Mouse (Mus musculus) layer of hippocampus, postnatal 25 days (tissue): Measurements from ENCODE around the gene 2010300C02Rik. TPM values are rescaled to one million over a fixed set of nuclear protein-coding genes. Genes with fewer than 3 reads are reported as not detected.
"Not testable (repeated sequence)": the region's sequence is repeated elsewhere in the genome, so short reads cannot be mapped to it uniquely, and the experiment has no call there.

Experiments
- DNase-seq, 2 experiments: peaks; one replicate each; pipeline ENCODE4 v3.0.0; 2022; ENCODE audit warnings: mixed read lengths in 2 of 2, low spot score in 1 of 2; ENCODE audit errors: extremely low spot score in 1 of 2
- total RNA-seq, 2 experiments: library from RNA; stranded (reverse); gene quantifications; 2 replicates each; pipeline ENCODE4 v1.2.3; 2021

2010300C02Rik gene
- total RNA-seq, 2 experiments from 2014 or later, result 377 to 428 TPM

DNA sequence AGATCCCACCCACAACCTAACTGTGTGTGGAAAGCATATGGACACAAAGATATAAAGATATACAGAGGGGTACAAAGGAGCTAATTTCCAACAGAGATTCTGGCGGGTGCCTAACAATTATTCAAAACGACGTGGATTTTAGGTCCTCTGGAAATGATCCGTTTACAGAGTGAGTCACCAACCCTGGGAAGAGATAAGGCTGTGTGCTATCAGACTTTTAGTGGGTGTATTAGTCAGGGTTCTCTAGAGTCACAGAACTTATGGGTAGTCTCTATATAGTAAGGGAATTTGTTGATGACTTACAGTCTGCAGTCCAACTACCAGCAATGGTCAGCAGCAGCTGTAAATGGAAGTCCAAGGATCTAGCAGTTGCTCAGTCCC is 7.5 kb downstream of the 2010300C02Rik start:
- not testable (repeated sequence) for DNase-seq

DNA sequence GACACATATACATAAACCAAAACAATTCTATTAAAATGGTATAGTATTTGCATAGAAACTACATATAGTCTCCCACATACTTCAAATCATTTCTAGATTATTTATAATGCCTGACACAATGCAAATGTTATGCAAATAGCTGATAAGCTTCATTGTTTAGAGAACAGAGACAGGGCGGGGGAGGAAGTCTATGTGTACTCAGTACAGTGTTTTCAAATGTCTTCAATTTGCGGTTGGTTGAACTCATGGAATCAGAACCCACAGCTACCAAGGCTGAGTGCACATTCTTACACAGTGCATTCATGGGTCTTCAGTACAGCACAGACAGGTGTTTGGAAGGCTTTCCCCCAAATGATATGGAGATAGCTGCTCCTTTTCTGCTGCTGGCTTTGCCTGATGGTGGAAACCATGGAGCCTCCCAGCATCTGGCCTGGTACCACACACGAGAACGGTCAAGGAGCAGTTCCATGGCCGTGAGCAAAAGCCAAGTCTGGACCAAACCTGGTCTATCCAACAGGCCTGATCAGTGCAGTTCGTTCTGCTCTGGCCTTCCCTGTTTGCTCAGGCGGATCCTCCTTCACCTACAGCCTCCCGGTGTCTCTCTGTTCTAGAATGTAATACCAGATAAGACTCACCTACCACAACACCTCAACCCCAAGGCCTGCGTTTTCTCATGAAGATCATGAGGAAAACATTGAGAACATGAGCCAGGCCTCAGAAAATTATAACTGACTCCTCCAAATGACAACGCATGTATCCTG is 8.1 kb downstream of the 2010300C02Rik start:
- DNase-seq, result no peak

DNA sequence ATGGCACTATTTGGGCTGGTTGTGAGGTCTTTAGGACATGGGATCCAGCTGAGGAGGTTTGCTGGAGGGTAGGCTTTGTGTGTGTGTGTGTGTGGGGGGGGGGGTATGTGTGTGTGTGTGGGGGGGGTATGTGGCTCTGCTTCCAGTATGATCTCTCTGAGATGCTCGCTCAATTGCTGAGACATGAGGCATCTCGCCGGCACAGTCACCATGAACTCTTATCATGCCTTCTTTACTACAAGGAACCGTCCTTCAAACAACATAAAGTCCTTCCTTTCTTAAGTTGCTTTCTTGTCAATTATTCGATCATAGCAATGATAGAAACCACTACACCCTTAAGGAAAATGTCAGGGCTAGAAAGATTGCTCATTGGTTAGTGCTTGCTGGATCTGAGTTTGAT is 8.8 kb downstream of the 2010300C02Rik start:
- DNase-seq, result no peak

DNA sequence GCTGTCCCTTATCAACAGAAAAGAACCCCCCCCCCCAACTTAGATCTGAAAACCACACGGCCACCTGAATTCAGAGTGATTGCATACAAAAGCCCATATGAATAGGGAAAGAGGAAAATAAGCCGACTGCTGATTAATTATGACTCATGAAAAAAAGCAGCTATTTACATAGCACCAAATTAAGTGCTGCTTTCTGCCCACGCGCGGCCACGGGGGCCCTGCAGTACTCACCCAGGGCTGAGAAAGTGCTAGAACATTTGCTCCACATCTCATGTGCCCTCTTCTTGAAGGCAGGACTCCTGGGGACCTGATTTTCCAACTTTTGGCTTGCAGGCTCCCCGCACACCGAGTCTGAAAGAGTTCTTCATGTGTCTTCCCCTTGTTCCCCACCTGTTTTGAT is 10.1 kb downstream of the 2010300C02Rik start:
- no peak for DNase-seq

DNA sequence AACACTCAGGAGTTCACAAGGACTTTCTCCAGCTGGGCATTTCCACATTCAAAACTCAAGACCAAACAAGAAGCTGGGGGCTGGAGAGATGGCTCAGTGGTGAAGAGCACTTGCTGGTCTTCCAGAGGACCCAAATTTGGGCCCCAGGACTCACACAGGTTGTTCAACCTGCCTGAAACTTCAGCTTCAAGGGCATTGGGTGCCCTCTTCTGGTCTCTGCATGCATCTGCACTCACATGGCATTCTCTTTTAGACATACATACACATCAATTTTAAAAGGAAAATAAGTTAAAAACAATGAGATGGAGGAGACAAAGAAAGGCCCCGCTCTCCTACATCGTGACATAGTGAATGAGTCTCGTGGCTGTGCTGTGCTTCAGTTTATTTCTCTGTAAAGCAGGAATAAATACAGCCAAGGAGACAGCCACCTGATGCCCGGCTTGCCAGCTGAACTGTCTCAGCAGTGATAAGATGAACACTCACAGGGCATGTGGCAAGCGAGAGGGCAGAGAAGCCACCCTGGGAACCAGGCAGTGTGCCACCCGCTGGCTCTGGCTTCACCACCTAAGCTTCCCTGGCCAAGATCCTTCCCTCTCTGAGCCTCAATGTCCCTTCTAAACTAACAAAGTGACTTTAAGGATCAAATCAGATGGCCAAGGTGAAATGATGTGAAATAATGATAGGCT is 11.5 kb downstream of the 2010300C02Rik start:
- no peak for DNase-seq

DNA sequence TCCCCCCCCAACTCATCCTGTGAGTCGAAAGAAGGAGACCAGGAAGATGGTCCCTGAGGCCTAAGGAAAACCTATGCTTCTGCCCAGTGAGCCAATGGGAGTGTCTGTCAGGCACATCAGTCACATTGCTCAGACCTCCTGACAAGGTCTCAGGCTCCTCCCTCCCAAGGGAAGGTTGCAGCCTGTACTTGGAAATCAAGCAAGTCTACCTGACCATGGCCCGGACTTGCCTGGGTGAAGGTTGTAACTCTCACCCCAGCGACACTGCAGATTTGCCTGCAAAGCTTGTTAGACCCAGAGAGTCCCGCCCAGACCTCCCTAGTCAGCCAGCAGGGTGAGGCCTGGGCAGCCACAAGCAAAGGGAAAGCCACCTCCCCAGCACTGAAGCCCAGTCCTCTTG is 17.6 kb downstream of the 2010300C02Rik start:
- no peak for DNase-seq

DNA sequence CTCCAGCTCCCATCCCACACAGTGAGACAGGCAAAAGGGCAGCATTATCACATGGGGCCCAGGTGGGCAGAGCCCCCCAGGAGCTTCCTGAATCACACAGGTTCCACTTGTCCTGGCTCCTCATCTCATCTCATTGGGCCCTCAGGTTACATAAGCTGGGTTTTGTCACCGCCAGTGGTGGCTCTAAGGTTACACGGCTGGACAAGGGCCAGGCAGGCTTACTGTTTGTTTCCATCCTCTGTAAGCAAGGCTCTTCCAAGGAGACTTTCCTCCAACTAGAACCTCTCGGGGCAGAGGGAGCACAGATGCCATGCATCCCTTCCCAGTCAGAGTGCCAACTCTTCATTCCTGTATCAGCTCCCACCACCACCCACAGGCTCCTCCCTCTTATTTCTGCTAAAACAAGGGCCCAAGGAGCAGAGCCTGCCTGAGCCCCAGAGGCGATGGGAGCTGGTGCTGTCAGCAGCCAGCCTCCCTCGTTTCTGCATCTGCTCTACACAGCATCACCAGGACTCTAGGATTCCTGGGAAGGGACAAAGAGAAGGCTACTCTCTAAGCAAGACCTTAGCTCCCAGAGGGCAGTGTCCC is 20.9 kb downstream of the 2010300C02Rik start:
- DNase-seq, result no peak

DNA sequence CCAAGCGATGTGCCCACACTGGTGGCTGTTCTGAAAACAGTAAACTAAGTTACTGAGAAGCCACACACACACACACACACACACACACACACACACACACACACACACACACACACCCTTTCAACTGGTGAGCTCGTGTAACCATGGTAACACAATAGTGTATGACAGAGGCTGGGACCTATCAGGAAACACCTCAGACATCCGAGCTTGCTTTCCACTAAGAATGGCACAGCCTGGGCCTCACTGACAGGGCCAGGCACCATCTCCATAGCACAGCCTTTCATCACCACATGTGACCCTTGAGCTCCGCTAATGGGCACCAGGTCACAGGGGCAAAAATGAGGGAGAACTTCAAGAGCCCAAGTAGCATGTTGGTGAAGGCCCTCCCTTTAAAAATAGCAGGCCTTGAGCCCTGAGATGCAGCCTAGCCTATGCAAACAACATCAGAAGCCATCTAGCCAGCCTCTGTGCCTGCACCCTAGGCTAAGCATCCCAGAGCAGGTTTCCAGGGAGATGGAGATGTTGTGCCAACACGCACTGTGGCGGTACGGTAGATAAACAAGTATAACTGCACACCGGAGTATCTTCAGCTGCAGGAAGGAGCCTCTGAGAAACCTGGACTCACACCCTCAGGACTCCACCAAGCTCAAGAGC is 21.6 kb downstream of the 2010300C02Rik start:
- DNase-seq, result no peak

DNA sequence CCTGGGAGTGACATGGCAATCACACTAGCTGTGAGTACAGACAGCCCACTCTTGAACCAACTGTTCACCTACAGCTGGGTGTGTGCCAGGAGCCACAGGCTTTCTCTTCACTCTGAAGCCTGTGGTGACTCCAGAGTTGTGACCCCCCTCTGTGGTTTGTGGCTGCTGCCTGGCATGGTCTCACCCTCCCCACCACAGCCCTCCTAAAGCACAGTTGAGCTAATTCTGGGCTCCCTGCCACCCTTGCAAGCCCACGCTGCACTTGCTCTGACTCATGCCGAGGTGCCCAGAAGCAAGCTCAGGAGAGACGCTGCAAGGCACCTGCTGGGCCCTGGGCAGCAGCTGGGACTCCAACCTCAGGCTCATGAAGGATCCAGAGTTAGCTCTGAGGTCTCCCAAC is 23.0 kb downstream of the 2010300C02Rik start:
- DNase-seq, result peak in 1 of 2 experiments; percentile 57

DNA sequence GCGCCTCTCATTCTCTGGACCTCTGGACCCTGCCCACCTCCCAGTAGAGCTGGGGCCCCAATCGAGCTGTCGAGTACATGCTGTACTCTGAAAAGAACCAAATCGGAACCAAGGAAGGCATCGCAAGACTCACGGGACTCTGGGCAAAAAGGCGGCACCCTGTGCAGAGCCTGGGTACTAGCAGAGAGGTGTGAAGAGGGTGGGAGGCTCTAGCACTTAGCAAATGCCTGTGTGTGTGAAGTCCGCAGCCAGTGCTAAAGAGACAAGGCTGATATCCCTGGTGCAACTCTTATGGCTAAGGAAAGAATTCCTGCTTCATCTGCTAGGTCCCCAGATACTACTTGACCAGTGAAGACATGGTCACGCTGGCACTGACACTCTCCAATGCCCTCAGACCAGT is 24.2 kb downstream of the 2010300C02Rik start:
- DNase-seq, result no peak

DNA sequence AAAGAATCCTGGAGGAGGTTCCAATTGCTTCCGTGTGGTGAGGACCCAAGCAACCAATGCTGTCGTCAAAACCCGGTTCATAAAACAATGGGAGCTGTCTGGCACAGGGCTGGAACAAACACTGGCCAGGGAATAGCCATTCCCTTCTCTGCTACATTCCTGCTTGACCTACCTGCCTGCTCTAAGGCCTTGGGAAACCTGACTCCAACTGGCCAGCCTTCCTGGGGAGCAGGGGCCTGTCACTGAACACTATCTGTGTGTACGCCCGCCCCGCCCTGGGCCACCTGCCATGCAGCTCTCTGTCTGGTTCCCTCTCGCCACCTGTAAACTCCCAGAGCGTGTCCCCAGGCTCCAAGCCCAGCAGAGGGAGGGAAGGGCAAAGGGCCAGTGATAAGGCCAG is 25.5 kb downstream of the 2010300C02Rik start:
- DNase-seq, result no peak

DNA sequence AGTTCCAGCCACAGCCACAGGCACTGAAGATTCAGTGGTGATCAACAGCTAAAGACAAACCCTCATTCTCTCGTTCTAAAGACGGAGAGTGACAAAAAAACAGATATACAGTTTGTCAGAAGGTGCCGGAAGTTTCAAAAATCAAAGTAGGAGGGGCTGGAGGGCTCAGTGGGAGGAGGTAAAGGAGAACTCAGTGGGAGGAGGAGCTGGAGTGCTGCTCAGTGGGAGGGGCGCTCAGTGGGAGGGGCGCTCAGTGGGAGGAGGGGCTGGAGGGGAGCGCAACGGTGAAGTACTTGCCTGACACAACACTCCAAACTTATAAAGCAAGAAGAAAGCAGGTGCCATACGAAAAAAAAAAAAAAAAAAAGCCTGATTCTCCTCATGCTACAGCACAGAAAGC is 28.7 kb downstream of the 2010300C02Rik start:
- no peak for DNase-seq

DNA sequence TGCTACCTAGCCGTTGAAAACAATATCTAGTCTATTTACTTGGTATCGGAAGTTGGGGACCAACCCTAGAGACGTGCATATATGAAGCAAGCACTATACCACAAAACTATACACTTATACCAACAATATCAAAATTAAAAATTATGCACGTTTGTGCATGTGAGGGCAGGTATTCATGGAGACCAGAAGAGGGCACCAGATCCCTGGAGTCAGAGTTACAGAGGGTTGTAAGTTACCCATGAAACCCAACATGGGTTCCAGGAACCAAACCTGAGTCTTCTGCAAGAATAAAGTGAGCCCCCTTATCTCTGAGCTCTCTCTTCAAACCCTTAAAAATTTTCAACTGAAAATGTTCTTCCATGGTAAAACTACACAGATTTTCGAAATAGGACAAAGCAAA is 29.2 kb downstream of the 2010300C02Rik start:
- DNase-seq, result no peak

DNA sequence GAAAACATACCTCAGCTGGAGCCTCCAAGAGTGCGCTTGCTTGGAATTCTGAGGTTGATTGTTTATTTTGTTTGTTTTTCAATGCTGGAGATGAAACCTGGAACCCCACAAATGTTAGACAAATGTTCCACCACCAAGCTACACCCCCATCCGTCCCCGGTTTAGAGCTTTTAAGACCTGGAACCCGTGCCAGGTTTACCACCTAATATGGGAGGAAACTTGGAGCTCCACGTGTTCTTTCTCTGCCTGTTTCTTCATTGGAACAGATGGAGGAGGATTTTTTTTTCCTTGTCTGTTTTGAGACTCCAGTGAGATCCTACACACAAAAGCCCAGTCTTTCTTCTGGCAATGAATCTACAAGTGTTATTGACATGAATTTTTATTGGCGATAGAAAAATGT is 30.2 kb downstream of the 2010300C02Rik start:
- DNase-seq, result no peak

DNA sequence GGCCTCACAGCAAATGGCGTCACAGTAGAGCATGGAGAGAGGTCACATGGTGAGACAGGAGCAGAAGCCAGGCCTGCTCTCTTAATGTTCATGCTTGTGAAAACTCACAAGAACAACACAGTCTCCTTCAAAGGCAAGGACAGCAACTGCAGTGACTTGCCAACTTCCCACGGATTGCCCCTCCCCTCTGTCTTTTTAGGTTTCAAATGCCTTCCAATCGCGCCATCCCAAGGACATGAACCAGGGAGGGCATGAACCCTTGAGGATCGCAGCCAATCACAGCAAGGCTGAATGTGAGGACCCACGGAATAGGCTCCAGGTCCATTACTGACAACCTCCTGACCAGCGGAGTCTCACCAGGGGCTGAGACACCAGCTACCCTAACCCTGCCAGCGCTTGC is 31.5 kb downstream of the 2010300C02Rik start:
- no peak for DNase-seq

DNA sequence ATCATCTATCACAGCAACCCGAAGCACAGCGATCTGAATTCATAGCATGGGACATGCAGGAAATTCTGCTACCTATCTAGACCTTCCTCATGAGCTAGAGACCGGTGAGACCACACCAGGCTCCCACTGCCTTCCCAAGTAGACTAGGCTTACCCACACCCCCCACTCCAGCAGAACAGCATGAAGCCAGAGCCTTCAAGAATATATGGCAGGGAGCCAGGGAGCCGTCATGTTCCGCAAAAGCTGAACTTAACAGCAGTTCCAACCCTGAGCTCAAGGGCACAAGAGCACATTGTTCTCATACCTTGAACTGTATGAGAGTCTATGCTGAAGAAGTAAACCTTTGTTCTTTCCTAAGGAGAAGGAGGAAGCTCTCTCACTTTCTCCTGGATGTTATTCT is 32.4 kb downstream of the 2010300C02Rik start:
- DNase-seq, result no peak

DNA sequence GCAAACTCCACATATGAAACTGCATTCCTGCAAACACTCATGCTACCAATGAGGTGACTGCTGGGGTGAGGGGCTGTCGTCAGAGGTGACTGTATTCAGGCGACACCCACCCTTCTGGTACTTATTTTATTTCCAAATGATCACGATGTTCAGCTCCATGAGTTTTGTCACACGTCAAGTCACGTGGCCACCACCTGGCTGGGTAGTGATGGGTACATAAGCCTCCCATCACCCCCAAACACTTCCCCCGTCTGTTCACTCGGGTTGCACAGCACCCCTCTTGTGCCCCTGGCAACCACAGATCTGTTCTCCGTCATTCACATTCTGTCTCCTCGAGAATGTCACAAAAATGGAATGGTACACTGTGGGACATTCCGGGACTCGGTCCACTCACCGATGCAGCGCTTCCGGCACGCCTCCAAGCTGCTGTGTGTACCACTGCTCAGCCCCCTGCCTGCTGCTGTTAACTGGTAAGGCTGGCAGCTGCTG is 32.9 kb downstream of the 2010300C02Rik start:
- DNase-seq, result peak in 1 of 2 experiments; percentile 62

DNA sequence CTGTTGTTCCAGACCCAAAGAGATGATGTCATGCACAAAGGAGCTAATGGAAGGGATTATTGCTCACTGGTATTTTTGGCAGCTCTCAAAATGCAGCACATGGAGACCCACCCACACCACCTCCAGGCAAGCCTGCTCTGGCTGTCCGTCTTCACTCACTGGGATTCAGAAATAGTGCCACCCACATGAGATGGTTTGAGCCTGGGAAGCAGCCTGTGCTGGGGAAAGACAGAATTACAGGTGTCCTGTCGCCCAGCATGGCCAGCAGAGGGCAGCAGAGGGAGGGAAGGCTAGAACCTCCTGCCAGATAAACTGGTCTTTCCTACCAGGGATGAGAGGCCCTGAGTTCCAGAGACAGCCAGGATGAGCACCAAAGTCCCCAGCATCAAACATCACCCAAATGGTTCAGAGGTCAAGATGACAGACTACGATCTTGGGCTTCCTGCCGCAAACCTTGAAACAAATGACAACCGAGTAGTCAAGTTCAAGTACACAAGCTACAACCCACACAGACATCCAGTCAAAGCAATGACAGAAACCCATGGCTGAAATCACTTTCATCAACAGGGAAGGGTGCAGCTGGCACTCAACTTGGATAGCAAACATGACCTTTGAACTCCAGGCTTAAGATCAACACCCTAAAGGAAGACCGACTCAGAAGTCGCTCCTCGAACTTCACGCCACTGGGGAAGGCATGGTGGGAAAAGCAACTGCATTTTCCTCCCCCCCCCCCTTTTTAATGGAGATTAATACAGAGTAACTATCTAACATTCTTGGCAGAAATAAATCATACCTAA is 41.4 kb downstream of the 2010300C02Rik start:
- DNase-seq, result peak; percentile 83 to 96

DNA sequence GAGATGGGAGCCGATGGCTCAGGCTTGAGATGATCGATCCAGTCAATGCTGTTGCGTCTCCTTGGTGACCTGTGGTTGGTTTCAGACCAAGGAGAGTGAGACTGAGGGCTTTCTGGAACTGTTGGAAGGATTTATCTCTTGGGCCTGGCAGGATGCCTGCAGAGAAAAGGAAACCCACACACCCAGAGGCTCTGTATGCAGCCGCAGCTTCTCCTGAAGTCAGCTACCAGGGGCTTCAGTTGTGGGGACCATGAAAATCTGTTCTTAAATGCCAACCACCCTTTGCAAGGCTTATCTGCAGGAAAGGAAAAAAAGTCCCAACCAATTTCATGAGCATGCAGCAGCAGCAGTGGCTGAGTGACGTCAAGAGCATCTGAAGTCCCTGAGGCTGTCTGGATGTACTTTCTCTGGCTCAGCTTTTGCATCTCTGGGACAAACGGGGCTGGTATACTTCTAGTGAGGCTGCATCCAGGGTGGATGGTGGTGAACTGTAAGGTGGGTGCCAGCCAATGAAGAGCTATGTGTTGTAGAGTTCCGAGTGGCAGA is 42.8 kb downstream of the 2010300C02Rik start:
- DNase-seq, result no peak

DNA sequence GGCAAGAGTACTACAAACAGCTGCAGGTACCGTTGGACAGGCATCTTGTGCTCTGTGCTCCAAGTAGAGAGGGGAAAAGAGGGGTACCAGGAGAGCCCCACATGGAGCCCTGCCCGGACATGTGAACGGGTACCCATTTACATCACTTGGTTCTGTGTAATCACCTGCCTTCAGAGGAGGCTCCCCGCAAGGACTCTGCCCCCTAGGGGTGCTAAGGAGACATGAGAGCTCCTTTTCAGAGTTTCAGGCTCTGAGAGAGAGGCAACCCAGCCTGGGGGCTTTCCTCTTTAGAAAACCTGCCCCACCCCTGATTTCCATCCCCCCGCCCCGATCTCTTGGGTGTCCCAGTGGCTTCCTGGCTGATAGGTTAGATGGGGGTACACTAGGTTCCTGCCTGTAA is 44.4 kb downstream of the 2010300C02Rik start:
- DNase-seq, result no peak
